ENCODE assay signal across 8 mouse cellular contexts in genomic region chr6:89584634-89585409, GRCm38 (mm10). TPM values are rescaled to one million over a fixed set of nuclear protein-coding genes. Genes with fewer than 3 reads are reported as not detected.
A peak's percentile ranks its signal among the peaks of the same experiment; 100 is the strongest.
DNase-seq lines count a peak whose midpoint lies in the region; ATAC-seq and TF ChIP-seq lines count a peak whose summit lies in the region.

No protein-coding gene starts in this region.

- no peak overlapping the region for H3K27ac ChIP-seq in heart, embryonic 11.5 days (ENCODE audit: low read depth, low read length)
- H3K27ac ChIP-seq in heart, adult 2 months = no peak overlapping the region
- peak overlapping the region; percentile 27; the same call in 1 of the 2 replicates for H3K27ac ChIP-seq in forebrain, embryonic 10.5 days
- no peak overlapping the region for H3K27ac ChIP-seq in neural tube, embryonic 11.5 days (ENCODE audit: low read depth, low read length)

- no peak overlapping the region for H3K4me3 ChIP-seq in heart, embryonic 11.5 days (ENCODE audit: low read depth, low read length)
- H3K4me3 ChIP-seq in heart, adult 2 months = no peak overlapping the region
- H3K4me3 ChIP-seq in forebrain, embryonic 10.5 days = no peak overlapping the region
- H3K4me3 ChIP-seq in neural tube, embryonic 11.5 days (ENCODE audit: low read depth, low read length) = no peak overlapping the region

- DNase-seq in heart, adult 2 months = no peak
- DNase-seq in forebrain, embryonic 10.5 days (ENCODE audit: extremely low spot score, low spot score) = peak; percentile 29
- DNase-seq in layer of hippocampus, adult 8-10 months (ENCODE audit: low spot score in 2 of 2) = peak; percentile 36 to 42
- DNase-seq in neural tube, embryonic 11.5 days (ENCODE audit: low spot score) = peak; percentile 32
- DNase-seq in cerebellum, postnatal 25 days = no peak
- no peak for DNase-seq in adrenal gland, adult 2 months
- DNase-seq in Muller cell, postnatal 12 days (ENCODE audit: inconsistent ontology term) = no peak

- no peak for TF ChIP-seq POLR2A in heart, adult 2 months (IDR thresholded peaks at IDR 0.05; ENCODE audit: insufficient read depth, low read depth, low read length)

- no peaks in the 10 kb centered on the region for H3K27me3 ChIP-seq in heart, embryonic 11.5 days (ENCODE audit: control insufficient read depth, insufficient read depth, low read length)
- no peaks in the 10 kb centered on the region for H3K27me3 ChIP-seq in heart, adult 2 months (ENCODE audit: control insufficient read depth, insufficient read depth, low read length)
- H3K27me3 ChIP-seq in forebrain, embryonic 10.5 days (ENCODE audit: poor library complexity, severe bottlenecking) = no peaks in the 10 kb centered on the region
- no peaks in the 10 kb centered on the region for H3K27me3 ChIP-seq in neural tube, embryonic 11.5 days (ENCODE audit: control insufficient read depth, insufficient read depth, low read length)

- no peaks in the 10 kb centered on the region for H3K9me3 ChIP-seq in heart, embryonic 11.5 days (replicated peaks; ENCODE audit: control insufficient read depth, low read length)
- H3K9me3 ChIP-seq in forebrain, embryonic 10.5 days = no peaks in the 10 kb centered on the region
- H3K9me3 ChIP-seq in neural tube, embryonic 11.5 days (ENCODE audit: control insufficient read depth, low read length) = no peaks in the 10 kb centered on the region

- no peak overlapping the region; the same call in 1 of the 2 replicates for H3K9ac ChIP-seq in heart, embryonic 11.5 days (ENCODE audit: low read depth, low read length)
- H3K9ac ChIP-seq in heart, adult 2 months (ENCODE audit: low read depth, low read length) = no peak overlapping the region
- H3K9ac ChIP-seq in neural tube, embryonic 11.5 days (ENCODE audit: low read length) = no peak overlapping the region

- no peaks in the 10 kb centered on the region for H3K36me3 ChIP-seq in heart, embryonic 11.5 days (ENCODE audit: control insufficient read depth, insufficient read depth, low read length)
- no peaks in the 10 kb centered on the region for H3K36me3 ChIP-seq in heart, adult 2 months (ENCODE audit: control insufficient read depth, insufficient read depth, low read length)
- no peaks in the 10 kb centered on the region for H3K36me3 ChIP-seq in forebrain, embryonic 10.5 days (replicated peaks)
- no peaks in the 10 kb centered on the region for H3K36me3 ChIP-seq in neural tube, embryonic 11.5 days (ENCODE audit: control insufficient read depth, insufficient read depth, low read length)

- intact Hi-C loops in heart, adult 2 months (cut with DNase I) = no loop called here

- peak; percentile 57; the same call in 1 of the 2 replicates for ATAC-seq in heart, embryonic 11.5 days (replicated peaks; ENCODE audit: insufficient number of reproducible peaks, low FRiP score, low TSS enrichment)
- peak; percentile 61 for ATAC-seq in neural tube, embryonic 11.5 days (ENCODE audit: insufficient read depth, low FRiP score, low TSS enrichment)

- no peaks in the 10 kb centered on the region for H3K79me2 ChIP-seq in heart, adult 2 months (replicated peaks; ENCODE audit: control insufficient read depth, insufficient read depth, low read length)

- H3K4me1 ChIP-seq in heart, embryonic 11.5 days (ENCODE audit: control insufficient read depth, insufficient read depth, low read length) = 0 out of 2 replicates have a peak, but pooled peaks cover 10% of the 10 kb centered on the region
- H3K4me1 ChIP-seq in heart, adult 2 months (ENCODE audit: control insufficient read depth, insufficient read depth, low read length) = peaks cover 2% of the 10 kb centered on the region; the same call in 1 of the 2 replicates
- peaks cover 22% of the 10 kb centered on the region for H3K4me1 ChIP-seq in forebrain, embryonic 10.5 days
- peaks cover 11% of the 10 kb centered on the region for H3K4me1 ChIP-seq in neural tube, embryonic 11.5 days (ENCODE audit: control insufficient read depth, insufficient read depth, low read length)

- H3K4me2 ChIP-seq in heart, embryonic 11.5 days = no peak overlapping the region
- H3K4me2 ChIP-seq in neural tube, embryonic 11.5 days (ENCODE audit: low read depth) = no peak overlapping the region

- TF ChIP-seq EP300 in heart, adult 2 months (IDR thresholded peaks at IDR 0.05; ENCODE audit: insufficient read depth, low read depth, low read length) = no peak

- 48% methylated on average over 5 of the region's 5 CpGs for WGBS in heart, embryonic 11.5 days (ENCODE audit: insufficient replicate concordance)
- WGBS in heart, adult 2 months = 56% methylated on average over 5 of the region's 5 CpGs
- 57% methylated on average over 5 of the region's 5 CpGs for WGBS in forebrain, embryonic 10.5 days
- WGBS in neural tube, embryonic 11.5 days = 15% methylated on average over 5 of the region's 5 CpGs

- no peak for TF ChIP-seq CTCF in heart, adult 2 months (IDR thresholded peaks at IDR 0.05)

RNA-seq across cellular contexts. Expression of gene Chchd6, which starts 10.6 kb away (rescaled TPM):
- polyA plus RNA-seq in heart, embryonic 11.5 days (2014; fragmentation: Nextera tagmentation; extraction: Ambion mirVana) = 45.5 and 45.9 TPM in 2 replicates
- 10 to 100 TPM in 1 of 2 experiments, 1 to 10 TPM in 1; 9.3 to 11.4 TPM for total RNA-seq in heart, adult 2 months (2021)
- polyA plus RNA-seq in heart, adult 2 months (2012; rRNA removed) = 25.1 and 28.8 TPM in 2 replicates
- polyA plus RNA-seq in forebrain, embryonic 10.5 days (2016; fragmentation: Nextera tagmentation; extraction: Ambion mirVana) = 89.8 and 91.3 TPM in 2 replicates
- 10 to 100 TPM; 68.3 to 73.7 (median 71.1) TPM for total RNA-seq in layer of hippocampus, adult 8-10 months (2022)
- 73.8 and 84.4 TPM in 2 replicates for polyA plus RNA-seq in neural tube, embryonic 11.5 days (2014; fragmentation: Nextera tagmentation; extraction: Ambion mirVana)
- total RNA-seq in adrenal gland, adult 2 months (2021) = 10 to 100 TPM; 26.3 to 39.4 TPM
- 34.2 and 54.1 TPM in 2 replicates for polyA plus RNA-seq in adrenal gland, adult 2 months (2012; rRNA removed)

RNA-seq across cellular contexts. Expression of gene Txnrd3, which starts 59.0 kb away (rescaled TPM):
- polyA plus RNA-seq in heart, embryonic 11.5 days (2014; fragmentation: Nextera tagmentation; extraction: Ambion mirVana) = 8.7 and 10.4 TPM in 2 replicates
- 10 to 100 TPM; 13.5 to 15.3 TPM for total RNA-seq in heart, adult 2 months (2021)
- 10.5 and 10.7 TPM in 2 replicates for polyA plus RNA-seq in heart, adult 2 months (2012; rRNA removed)
- polyA plus RNA-seq in forebrain, embryonic 10.5 days (2016; fragmentation: Nextera tagmentation; extraction: Ambion mirVana) = 8.1 and 8.9 TPM in 2 replicates
- 1 to 10 TPM; 2.9 to 6.3 (median 4.1) TPM for total RNA-seq in layer of hippocampus, adult 8-10 months (2022)
- polyA plus RNA-seq in neural tube, embryonic 11.5 days (2014; fragmentation: Nextera tagmentation; extraction: Ambion mirVana) = 11.2 and 13.2 TPM in 2 replicates
- 10 to 100 TPM in 1 of 2 experiments, 1 to 10 TPM in 1; 9.0 to 11.4 TPM for total RNA-seq in adrenal gland, adult 2 months (2021)
- 12.9 and 14.6 TPM in 2 replicates for polyA plus RNA-seq in adrenal gland, adult 2 months (2012; rRNA removed)

Comparison
In these comparisons a context has a peak if more than half of its experiments do, and no peak if none do; other contexts are left out.
1. DNase-seq: peak in forebrain, embryonic 10.5 days (single experiment), layer of hippocampus, adult 8-10 months (2 of 2) and neural tube, embryonic 11.5 days (single experiment); none in heart, adult 2 months (0 of 2), cerebellum, postnatal 25 days (0 of 2), adrenal gland, adult 2 months (single experiment) and Muller cell, postnatal 12 days (single experiment).